Mouse (Mus musculus) cerebellum, adult (tissue): ENCODE data around the gene C87436.

Experiments
- ATAC-seq: cut with Nextera tagmentation; 2 replicates; pipeline ENCODE4 v1.9.2; 2017; ENCODE audit warnings: mild to moderate bottlenecking, moderate library complexity, mixed read lengths; ENCODE audit not compliant: insufficient number of reproducible peaks, low FRiP score, low TSS enrichment

Gene C87436

DNA sequence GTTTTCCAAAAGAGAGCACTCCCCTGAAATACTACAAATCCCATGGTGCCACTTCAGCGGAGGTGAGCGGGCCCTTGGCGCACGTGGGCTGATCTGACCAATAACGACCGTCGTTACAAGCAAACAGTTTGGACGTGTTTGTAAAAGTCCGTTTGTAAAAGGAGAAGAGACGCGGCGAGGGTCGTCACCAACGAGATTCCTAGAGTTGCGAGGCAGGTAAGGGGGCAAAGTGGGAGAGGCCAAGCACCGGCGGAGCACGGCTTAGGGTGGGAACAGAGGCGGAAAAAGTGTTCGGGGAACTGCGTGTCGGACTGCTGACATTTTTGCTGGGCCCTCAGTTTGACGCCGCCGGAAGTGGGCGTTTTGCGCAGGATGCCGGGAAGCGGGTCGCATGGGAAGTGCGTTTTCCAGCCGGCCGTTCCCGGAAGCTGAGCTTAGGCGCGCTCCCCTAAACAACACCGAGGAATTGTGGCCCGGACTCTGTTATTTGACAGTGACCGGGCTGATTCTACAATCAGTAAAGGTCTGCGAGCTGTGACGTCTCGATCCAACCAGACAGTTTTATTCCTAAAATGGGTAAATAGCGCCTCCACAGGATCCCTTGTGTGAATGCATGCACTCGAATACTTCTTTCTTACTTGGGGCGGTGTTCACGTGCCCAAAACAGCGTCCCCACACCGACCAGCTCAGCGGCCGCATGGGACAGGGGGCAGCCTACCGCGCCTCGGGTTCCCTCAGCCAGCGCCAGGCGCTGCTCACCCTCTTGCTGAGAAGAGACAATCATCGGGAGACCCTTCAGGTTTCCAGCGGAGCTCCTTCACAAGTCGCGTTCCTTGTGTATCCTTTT, at the start of gene C87436:
TSS of gene C87436 (plus strand) at position 103 of the 847 bp plus-strand sequence.
- ATAC-seq, result peak; percentile 93

DNA sequence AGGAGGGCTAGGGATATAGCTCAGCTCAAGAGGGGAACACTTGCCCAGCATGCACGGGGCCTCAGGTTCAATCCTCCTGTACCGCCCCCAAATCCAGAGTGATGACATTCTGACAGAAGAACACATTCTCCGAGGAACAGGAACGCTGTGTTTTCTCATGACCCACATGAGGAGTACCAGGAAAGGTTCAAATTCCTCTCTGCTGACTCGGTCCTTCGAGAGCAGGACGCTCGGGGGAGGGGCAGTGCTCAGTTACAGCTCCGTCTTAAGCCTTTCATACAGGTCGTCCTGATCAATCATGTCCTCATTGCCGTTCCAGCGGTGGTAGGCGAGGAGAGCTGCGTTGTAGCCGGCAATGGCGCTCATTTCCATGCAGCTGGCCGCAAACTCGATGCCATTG, 49.7 kb upstream of the C87436 start:
- ATAC-seq, result no peak

DNA sequence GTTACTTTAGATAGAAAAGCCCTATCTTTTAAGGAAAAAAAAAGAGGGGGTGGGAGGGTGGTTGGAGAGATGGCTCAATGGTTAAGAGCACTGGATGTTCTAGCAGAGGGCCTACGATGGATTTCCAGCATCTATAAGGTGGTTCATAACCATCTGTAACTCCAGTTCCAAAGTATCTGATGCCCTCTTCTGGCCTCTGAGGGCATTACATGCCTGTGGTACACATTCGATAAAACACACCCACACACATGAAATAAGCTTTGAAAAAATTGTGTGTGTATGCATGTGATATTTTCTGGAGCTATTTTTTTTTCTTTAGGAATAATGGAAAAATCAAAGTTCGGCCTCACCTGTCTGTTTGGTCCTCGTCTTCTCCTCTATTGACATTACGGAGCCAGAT, 46.8 kb upstream of the C87436 start:
- no peak for ATAC-seq

DNA sequence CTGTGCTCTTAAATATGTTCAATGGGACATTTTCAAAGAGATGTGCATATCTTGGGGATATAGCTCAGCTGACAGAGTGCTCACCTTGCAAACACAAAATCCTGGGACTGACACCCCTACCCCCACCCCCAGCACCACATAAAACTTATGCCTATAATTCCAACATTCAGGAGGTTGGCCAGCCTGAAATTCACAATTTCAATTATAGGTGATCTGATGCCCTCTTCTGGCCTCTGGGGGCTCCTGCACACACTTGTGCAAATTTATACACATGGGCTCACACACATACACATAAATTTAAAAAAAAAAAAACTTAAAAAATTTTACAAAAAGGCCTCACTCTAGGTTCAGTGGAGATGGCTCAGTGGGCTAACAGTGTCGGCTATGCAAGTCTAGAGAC, 45.0 kb upstream of the C87436 start:
- no peak for ATAC-seq

DNA sequence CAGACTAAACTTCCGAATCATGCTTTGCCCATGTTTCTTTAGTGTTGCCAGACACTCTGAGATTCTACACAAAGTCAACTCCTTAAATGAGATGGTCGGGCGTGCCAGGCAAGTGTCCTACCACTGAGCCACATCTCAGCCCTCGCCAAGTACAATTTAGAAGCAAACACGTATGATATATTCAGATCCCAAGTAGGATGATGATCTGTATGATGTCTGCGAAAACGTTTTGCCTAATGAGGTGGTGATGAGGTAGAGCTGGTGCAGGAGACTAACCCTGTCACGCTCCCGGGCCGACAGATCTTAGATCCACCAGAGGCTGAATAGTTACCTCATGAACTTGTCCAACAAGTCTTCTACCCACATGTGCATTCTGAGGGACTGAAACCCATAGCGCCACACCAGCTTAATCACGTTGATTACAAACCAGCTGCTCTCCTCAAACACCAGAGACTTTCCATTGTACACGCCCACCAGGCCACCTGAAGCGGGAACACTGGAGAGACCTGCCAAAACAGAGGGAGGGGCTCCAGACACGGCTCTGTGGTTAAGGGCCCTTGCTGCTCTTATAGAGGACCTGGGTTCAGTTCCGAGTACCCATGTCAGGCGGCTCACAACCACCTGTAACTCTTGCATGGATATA, 44.0 kb upstream of the C87436 start:
- no peak for ATAC-seq

DNA sequence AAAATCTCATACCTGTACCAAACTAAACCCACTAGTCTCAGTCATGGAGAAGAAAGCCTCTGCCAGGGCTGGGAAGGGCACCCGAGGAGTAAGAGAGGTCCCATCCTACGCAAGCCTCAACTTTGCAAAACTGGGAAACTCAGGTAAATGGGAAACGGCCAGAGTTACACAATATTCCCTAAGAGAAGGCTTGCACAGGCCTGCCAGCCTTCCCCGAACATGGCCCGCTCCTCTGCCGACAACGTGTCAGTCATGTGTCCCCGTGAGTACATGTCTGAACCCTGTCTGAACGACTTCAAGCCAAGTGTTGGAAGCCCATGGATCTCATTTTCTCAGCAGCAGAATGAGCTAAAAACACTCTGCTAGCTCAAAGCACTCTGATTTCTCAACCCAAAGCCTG, 43.2 kb upstream of the C87436 start:
- ATAC-seq, result no peak

DNA sequence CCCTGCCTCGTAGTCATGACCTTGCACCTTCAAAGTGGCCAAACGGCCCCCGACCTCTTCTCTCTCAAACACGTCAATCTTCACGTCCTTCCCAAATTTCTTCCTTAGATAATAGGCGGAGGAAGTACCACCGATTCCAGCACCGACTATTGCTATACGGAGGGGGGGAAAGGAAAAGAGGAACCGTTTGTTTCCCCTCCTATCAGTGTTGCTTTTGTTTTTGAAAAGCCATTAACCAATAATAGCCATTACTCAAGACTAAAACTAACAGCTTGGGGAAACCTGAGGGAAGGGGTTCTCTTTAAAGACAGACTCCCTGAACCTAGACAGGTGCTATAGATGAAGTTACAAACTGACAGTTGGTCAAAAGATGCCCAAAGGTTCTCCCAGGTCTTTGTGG, 42.2 kb upstream of the C87436 start:
- no peak for ATAC-seq

DNA sequence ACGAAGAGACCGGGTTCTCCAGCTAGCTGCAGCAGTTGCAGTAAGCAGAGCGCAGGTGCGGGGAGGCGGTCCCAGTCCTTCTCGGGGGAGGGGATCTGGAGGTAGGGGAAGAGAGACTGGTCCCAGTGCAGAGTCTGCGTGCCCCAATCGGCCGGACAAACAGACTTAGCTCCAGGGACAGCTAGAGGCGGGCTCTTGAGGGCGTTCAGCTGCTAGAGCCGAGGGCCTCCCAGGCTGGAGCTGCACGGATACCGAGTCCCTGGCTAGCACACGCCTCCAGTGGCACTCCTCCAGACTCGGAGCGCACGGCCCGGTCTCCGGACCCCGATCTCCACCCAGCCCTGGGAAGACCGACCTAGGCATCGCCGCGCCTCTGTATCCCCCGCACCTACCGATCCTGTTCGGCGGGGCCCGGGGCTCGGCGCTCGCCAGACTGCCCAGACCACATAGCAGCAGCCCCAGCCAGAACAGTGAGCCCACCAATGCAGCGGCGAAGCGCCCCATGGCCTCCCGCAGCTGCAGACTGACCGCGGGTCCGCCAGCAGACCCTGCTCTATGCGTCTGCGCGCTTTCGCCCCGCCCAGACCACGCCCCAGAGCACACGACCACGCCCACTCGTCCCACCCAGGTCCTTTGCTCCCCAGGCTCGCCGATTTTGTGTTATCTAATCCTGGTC, 41.5 kb upstream of the C87436 start, which contains the start of gene Pcyox1:
TSS of gene Pcyox1 (minus strand) at position 574 of the 676 bp plus-strand sequence.
- ATAC-seq, result peak; percentile 85

DNA sequence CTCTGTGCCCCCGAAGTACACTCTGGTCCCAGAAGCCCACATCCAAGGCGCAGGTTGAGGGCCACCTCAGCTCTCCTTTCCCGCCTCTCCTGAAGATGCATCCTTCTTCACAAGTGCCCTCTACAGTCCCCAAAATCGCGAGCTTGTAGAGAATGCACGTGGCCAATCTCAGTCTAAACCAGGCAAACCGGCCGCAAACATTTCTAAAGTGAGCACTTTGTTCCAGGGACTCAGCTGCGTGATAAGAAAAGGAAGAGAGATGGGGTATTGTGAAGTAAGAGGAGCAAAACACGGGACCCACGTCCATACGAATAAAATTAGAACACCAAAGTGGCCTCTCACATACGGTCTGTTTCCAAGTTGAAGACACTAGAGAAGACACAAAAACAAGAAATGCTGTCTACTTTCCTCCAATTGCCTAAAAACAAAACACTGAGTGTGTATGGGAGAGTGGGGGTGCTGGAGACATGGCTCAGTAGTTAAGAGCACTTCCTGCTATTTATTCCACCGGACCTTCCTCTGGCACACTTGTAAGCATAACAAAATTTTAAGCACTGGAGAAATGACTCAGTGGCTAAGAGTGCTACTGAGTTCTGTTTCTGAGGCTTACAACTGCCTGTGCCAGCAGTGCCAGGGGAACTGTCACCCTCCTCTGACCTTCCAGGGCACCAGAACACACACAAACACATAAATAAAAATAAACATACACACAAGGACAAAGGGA, 40.8 kb upstream of the C87436 start:
- ATAC-seq, result no peak

DNA sequence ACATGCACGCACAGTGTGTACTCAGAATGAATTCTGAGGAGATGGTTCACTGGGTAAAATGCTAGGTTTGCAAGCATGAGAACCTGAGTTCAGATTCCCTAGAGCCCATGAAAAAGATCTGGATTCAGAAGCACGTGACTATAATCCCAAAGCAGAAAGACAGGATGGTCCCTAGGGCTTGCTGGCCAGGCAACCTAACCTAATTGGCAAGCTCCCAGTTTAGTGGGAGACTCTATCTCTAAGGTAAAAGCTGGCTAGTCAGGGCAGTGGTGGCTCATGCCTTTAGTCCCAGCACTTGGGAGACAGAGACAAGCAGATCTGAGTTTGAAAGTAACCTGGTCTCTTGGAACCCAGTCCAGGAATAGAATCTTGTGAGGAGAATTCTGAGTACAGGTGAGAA, 39.2 kb upstream of the C87436 start:
- no peak for ATAC-seq

DNA sequence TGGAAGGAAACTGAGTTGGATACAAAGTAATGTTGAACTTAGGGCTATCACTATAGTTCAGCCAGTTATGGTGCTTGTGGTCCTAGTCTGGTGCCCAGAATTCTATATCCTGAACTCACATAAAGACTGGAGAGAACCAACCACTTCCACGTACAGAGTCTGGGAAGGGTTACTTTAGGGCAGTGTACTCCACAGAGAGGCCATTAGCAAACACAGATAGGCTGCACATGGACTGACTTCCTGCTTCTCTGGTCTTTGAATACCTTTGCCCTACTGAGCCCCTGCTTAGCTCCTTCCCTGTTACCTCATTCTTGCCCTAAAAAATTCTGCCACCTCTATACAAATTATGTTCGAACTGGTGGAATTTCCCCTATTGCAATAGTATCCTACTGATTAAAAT, 38.2 kb upstream of the C87436 start:
- no peak for ATAC-seq

DNA sequence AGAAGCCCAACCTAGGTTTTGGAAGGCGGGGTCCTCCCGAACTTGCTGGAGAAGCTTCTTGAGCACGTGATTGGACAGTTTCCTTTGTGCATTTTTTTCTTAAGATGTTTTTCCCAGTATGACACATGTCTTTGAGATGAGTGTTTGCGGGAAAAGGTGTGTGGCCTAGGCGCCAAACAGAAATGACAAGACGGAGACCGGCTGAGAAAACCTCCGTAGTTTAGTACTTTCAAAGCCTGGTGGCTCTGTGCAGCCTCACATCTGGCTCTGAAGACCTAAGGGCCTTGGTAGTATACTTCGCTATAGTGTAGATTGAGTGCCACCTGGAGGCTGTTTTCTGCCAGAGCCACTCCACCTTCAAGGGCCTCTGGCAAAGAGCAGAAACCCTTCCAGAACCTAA, 37.2 kb upstream of the C87436 start:
- ATAC-seq, result no peak

DNA sequence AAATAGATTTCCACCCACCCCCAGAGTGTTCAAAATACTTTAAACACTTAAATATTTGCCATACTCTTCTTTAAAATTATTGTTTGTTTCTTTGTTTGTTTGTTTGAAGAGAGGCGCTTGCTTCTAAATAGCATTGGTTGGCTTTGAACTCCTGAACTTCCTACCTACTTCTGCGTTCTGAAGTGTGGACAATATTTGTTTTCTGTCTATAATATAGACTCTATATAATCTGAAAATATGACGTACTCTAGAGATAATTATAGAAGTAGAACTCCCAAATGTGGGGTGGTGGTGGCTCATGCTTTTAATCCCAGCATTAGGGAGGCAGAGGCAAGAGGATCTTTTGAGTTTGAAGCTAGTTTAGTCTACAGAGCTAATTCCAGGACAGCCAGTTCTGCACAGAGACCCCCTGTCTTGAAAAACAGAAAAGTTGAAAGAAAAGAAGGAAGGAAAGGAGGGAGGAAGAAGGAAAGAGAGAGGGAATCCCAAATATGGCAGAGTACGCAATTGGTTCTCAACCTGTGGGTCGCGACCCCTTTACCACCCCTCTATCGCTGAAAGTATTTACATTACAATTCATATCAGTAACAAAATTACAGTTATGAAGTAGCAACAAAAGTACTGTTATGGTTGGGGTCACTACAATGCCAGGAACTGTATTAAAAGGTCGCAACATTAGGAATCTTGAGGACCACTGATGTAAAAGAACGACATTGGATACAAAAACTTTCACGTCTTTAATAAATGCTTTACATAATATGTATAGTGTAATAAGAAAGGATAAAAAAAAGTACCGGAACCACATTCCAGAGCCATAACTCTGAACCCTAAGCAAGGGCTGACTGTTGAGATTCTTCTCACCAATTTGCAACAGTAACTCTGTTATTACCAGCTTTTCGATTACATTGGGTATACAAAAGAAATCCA, 35.2 kb upstream of the C87436 start:
- ATAC-seq, result no peak

DNA sequence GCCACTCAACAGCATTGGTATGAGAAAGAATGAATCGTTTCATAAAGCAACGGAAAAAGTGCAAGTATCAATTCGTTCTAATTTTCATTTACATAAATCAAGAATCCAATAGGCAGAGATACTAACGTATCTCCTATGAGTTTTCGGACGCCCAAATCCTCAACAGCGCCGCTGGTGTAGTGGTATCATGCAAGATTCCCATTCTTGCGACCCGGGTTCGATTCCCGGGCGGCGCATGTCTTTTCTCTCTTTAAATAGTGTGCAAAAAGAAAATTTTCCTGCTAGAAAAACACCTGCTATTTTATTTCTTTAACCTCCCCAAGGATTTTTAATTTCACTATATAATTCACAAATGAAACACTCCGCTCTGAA, 34.5 kb upstream of the C87436 start:
- ATAC-seq, result peak; percentile 53

DNA sequence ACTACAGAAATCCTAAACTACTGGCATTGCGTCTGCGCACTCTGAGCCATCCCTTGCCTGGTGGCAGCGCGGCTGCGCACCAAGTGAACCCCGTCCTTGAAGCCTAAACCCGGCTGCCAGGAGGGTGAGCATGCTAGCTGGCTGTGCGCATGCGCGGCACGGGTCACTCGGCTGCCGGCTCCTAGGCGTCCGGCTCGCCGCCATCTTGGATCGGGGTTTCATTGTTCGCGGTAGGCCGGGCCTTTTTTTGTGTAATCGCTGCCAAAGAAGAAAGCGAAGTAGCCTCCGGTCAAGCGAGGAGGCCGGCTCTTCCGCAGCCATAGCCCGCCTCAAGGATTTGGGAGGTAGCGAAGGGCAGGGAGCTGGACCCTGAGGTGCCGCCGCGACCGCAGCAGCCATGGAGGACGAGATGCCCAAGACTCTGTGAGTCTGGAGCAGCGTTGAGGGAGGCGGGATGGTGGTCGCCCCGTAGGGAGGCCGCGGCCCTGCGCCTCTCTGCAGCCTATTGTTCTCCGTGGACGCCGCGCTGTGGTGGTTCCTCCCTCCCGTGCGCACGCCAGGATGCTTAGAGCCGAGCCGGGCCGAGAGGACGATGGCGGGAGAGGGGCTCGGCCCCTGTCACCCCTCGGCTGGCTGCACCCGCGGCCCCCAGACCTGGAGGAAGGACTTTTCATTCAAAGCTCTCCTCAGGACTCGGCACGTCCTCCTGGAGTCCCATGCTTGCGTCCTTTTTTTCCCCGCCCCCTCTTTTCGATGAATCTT, 33.9 kb upstream of the C87436 start, which contains the start of gene Tia1:
TSS of gene Tia1 (plus strand) at position 120 of the 762 bp plus-strand sequence.
- ATAC-seq, result peak; percentile 97

DNA sequence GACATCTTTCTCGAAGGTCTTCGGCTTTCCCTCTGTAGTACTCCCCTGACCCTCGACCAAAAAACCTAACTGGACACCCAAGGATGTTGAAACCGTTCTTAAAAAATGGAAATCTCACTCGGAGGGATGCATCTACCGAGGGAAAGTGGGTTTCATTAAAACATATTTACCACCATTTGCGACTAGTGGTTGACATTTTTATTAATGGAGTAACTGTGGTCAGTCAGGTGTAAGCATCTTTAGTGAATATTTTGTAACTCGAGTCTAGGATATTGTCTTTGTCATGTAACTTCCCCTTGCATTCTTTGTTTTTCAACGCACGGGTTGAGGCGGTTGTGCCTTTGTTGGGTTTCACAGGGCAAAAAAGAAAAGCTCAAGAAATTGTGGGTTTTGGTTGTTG, 33.2 kb upstream of the C87436 start:
- ATAC-seq, result no peak

DNA sequence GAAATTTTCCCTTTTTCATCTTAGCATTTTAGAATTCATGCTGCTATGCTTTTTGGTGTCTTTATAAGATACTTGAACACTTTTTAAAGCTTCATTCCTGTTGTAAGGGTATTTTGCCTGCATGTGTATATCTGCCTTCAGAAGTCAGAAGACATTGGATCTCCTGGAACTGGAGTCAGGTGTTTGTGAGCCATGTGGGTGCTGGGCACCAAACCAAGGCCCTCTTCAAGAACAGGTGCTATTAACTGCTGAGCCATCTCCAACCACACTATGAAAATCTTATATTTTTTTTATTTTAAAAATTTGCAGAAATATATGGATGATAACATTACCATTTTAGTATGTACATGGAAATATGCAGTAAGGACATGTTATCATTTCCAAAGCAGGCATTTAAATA, 31.9 kb upstream of the C87436 start:
- no peak for ATAC-seq

DNA sequence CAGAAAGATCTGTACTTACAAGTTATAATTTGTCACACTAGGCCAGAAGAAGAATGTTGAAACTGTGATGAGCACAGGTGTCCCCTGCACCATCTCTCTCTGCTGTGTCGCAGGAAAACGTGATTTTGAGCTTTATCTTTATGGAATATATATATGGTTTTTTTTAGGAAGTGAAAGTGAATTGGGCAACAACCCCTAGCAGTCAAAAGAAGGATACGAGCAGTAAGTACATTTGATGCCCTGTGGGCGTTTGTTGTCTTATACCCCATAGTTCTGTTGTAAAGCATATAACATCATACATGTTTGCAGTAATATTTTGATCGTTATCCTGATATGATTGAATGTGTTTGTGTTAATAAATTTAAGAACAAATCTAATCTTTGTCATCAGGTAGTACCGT, 19.5 kb upstream of the C87436 start:
- no peak for ATAC-seq

DNA sequence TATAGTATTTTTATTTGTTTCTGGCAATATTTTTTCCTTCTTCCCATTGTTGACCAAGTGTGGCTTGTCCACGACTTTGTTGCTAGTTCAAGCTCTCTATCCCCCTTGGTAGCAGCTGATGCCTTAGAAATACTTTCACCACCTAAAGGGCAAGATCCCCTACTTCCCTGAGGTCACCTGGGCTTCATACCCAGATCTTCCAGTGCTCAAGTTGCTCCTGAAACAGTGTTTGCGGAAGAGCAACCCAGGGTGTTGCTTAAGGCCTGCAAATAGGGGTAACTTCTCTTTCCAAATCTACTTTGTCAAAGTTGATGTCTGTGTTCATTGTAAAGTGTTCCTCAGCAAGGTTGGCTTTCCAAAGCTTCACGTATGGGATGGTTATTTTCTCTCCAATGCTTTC, 18.9 kb upstream of the C87436 start:
- no peak for ATAC-seq
